In genomic region chr6:146396253-146396652, GRCm38 (mm10) we compare ENCODE assay signal across 19 mouse cellular contexts.
DNase-seq lines count a peak whose midpoint lies in the region; ATAC-seq lines count a peak whose summit lies in the region.
"Had no signal": no experiment of that assay in that cellular context is flagged by ENCODE, and none has a peak within 500 bp of the region (broad histone marks: within the 10 kb centered on the region; RNA-seq: fewer than 3 reads in every experiment).

No protein-coding gene starts in this region.

- H3K4me1 ChIP-seq in limb, embryonic 12.5 days (replicated peaks) = peaks cover 17% of the 10 kb centered on the region
- H3K4me1 ChIP-seq in limb, embryonic 10.5 days = peaks cover 5% of the 10 kb centered on the region; the same call in 1 of the 2 replicates
- peaks cover 31% of the 10 kb centered on the region for H3K4me1 ChIP-seq in limb, embryonic 13.5 days
- no peaks in the 10 kb centered on the region for H3K4me1 ChIP-seq in hindbrain, embryonic 11.5 days (replicated peaks; ENCODE audit: control insufficient read depth, insufficient read depth, low read length)
- H3K4me1 ChIP-seq: embryonic facial prominence, embryonic 12.5 days; forebrain, embryonic 10.5 days had no signal

- H3K36me3 ChIP-seq in limb, embryonic 12.5 days = no peaks in the 10 kb centered on the region
- H3K36me3 ChIP-seq in limb, embryonic 10.5 days = no peaks in the 10 kb centered on the region
- H3K36me3 ChIP-seq in limb, embryonic 13.5 days = peaks cover 5% of the 10 kb centered on the region; the same call in 1 of the 2 replicates
- H3K36me3 ChIP-seq in hindbrain, embryonic 11.5 days (ENCODE audit: control insufficient read depth, insufficient read depth, low read length) = no peaks in the 10 kb centered on the region
- H3K36me3 ChIP-seq: embryonic facial prominence, embryonic 10.5 days; embryonic facial prominence, embryonic 12.5 days; forebrain, embryonic 10.5 days had no signal

- no peak for DNase-seq in limb, embryonic 10.5 days (ENCODE audit: low spot score)
- DNase-seq in hindbrain, embryonic 11.5 days (ENCODE audit: low spot score) = no peak
- no peak for DNase-seq in cerebellum, adult 9-10 months
- DNase-seq: adrenal gland, adult 2 months; adrenal gland, postnatal 10 days; adrenal gland, postnatal 25 days; cerebellum, adult 11 months; cerebellum, adult 18-20 months; cerebellum, adult 8-10 months; cerebellum, postnatal 10 days; cerebellum, postnatal 25 days had no signal

- H3K4me3 ChIP-seq in limb, embryonic 12.5 days (replicated peaks) = no peak overlapping the region
- H3K4me3 ChIP-seq in limb, embryonic 10.5 days = no peak overlapping the region
- H3K4me3 ChIP-seq in limb, embryonic 13.5 days = no peak overlapping the region
- no peak overlapping the region for H3K4me3 ChIP-seq in hindbrain, embryonic 11.5 days (ENCODE audit: low read depth, low read length)
- H3K4me3 ChIP-seq: embryonic facial prominence, embryonic 10.5 days; embryonic facial prominence, embryonic 12.5 days; erythroblast, embryonic 14.5 days; forebrain, embryonic 10.5 days had no signal

- 0 out of 2 replicates have a peak overlapping the region, but pooled peaks have one; percentile 36 for H3K27ac ChIP-seq in limb, embryonic 12.5 days
- no peak overlapping the region for H3K27ac ChIP-seq in limb, embryonic 10.5 days
- H3K27ac ChIP-seq in limb, embryonic 13.5 days = peak overlapping the region; percentile 58; the same call in 1 of the 2 replicates
- no peak overlapping the region for H3K27ac ChIP-seq in hindbrain, embryonic 11.5 days (ENCODE audit: low read depth, low read length)
- H3K27ac ChIP-seq: embryonic facial prominence, embryonic 10.5 days; embryonic facial prominence, embryonic 12.5 days; forebrain, embryonic 10.5 days had no signal

- no peaks in the 10 kb centered on the region for H3K27me3 ChIP-seq in limb, embryonic 12.5 days
- H3K27me3 ChIP-seq in limb, embryonic 10.5 days (ENCODE audit: low read depth, poor library complexity, severe bottlenecking) = no peaks in the 10 kb centered on the region
- no peaks in the 10 kb centered on the region for H3K27me3 ChIP-seq in limb, embryonic 13.5 days
- no peaks in the 10 kb centered on the region for H3K27me3 ChIP-seq in hindbrain, embryonic 11.5 days (ENCODE audit: control insufficient read depth, insufficient read depth, low read length)
- H3K27me3 ChIP-seq: embryonic facial prominence, embryonic 12.5 days had no signal

- whole genome bisulfite sequencing in limb, embryonic 12.5 days = 52% methylated on average over 5 of the region's 5 CpGs
- 89% methylated on average over 5 of the region's 5 CpGs for WGBS in limb, embryonic 10.5 days
- 41% methylated on average over 5 of the region's 5 CpGs for WGBS in limb, embryonic 13.5 days
- 93% methylated on average over 5 of the region's 5 CpGs for WGBS in hindbrain, embryonic 11.5 days

- no peak overlapping the region for H3K9ac ChIP-seq in limb, embryonic 12.5 days (replicated peaks)
- no peak overlapping the region for H3K9ac ChIP-seq in limb, embryonic 13.5 days
- H3K9ac ChIP-seq in hindbrain, embryonic 11.5 days (ENCODE audit: low read depth, low read length) = no peak overlapping the region
- H3K9ac ChIP-seq: embryonic facial prominence, embryonic 12.5 days had no signal

- no peaks in the 10 kb centered on the region; the same call in 1 of the 2 replicates for H3K9me3 ChIP-seq in limb, embryonic 12.5 days
- H3K9me3 ChIP-seq in limb, embryonic 10.5 days (replicated peaks) = no peaks in the 10 kb centered on the region
- H3K9me3 ChIP-seq in limb, embryonic 13.5 days = peaks cover 10% of the 10 kb centered on the region
- no peaks in the 10 kb centered on the region for H3K9me3 ChIP-seq in hindbrain, embryonic 11.5 days (ENCODE audit: control insufficient read depth, low read length)
- H3K9me3 ChIP-seq: embryonic facial prominence, embryonic 10.5 days; embryonic facial prominence, embryonic 12.5 days had no signal

- no peak overlapping the region for H3K4me2 ChIP-seq in limb, embryonic 12.5 days
- no peak overlapping the region for H3K4me2 ChIP-seq in limb, embryonic 13.5 days (replicated peaks)
- no peak overlapping the region for H3K4me2 ChIP-seq in hindbrain, embryonic 11.5 days (replicated peaks; ENCODE audit: low read depth, low read length)
- H3K4me2 ChIP-seq: embryonic facial prominence, embryonic 12.5 days had no signal

- no peak; the same call in 1 of the 2 replicates for ATAC-seq in limb, embryonic 12.5 days (ENCODE audit: insufficient number of reproducible peaks, insufficient read depth, low FRiP score, low TSS enrichment, low read depth)
- ATAC-seq in limb, embryonic 13.5 days (ENCODE audit: low FRiP score, low read depth) = peak; percentile 70; the same call in 1 of the 2 replicates
- ATAC-seq in hindbrain, embryonic 11.5 days (ENCODE audit: low FRiP score) = no peak
- ATAC-seq: forebrain, embryonic 14.5 days; forebrain, embryonic 16.5 days had no signal

Comparison
In these comparisons a context has a peak if more than half of its experiments do, and no peak if none do; other contexts are left out.
1. H3K27ac ChIP-seq: peak in limb, embryonic 12.5 days (single experiment) and limb, embryonic 13.5 days (single experiment); none in limb, embryonic 10.5 days (single experiment) and hindbrain, embryonic 11.5 days (single experiment).